Mouse (Mus musculus): ENCODE measurements around the gene Gcg. TPM values are rescaled to one million over a fixed set of nuclear protein-coding genes. Genes with fewer than 3 reads are reported as not detected.

Gcg gene
- polyA plus RNA-seq, 1 experiment = not detected

GRCm38 (mm10) chr2:62498821-62499220, 15.4 kb upstream of the Gcg start:
- Histone ChIP-seq H3K4me1 (ENCODE audit: control insufficient read depth, insufficient read depth, low read length) (no peaks in the 10 kb centered on the region), H3K27ac (ENCODE audit: insufficient read depth, low read length) (no peak overlapping the region), H3K4me3 (ENCODE audit: insufficient read depth, low read length) (no peak overlapping the region)
- TF ChIP-seq POLR2A (IDR thresholded peaks at IDR 0.05; ENCODE audit: low read depth, low read length) (no peak), CTCF (IDR thresholded peaks at IDR 0.05; ENCODE audit: borderline replicate concordance, insufficient read depth, low read length) (no peak)

- no peak for TF ChIP-seq POLR2A (IDR thresholded peaks at IDR 0.05; ENCODE audit: low read depth, low read length)
- H3K27ac ChIP-seq (ENCODE audit: insufficient read depth, low read length) = no peak overlapping the region
- no peaks in the 10 kb centered on the region for H3K4me1 ChIP-seq (ENCODE audit: control insufficient read depth, insufficient read depth, low read length)
- H3K4me3 ChIP-seq (ENCODE audit: insufficient read depth, low read length) = no peak overlapping the region
Measured at GRCm38 (mm10) chr2:62498086-62498485, 14.6 kb upstream of the Gcg start.

- H3K4me3 ChIP-seq (ENCODE audit: insufficient read depth, low read length) = no peak overlapping the region
- TF ChIP-seq POLR2A (IDR thresholded peaks at IDR 0.05; ENCODE audit: low read depth, low read length) (no peak), CTCF (IDR thresholded peaks at IDR 0.05; ENCODE audit: borderline replicate concordance, insufficient read depth, low read length) (no peak)
- no peak overlapping the region for H3K27ac ChIP-seq (ENCODE audit: insufficient read depth, low read length)
- no peaks in the 10 kb centered on the region for H3K4me1 ChIP-seq (ENCODE audit: control insufficient read depth, insufficient read depth, low read length)
Measured at GRCm38 (mm10) chr2:62497333-62498002, 14.0 kb upstream of the Gcg start.

GRCm38 (mm10) chr2:62495407-62495806, 12.0 kb upstream of the Gcg start:
- Histone ChIP-seq H3K27ac (ENCODE audit: insufficient read depth, low read length) (no peak overlapping the region), H3K4me1 (ENCODE audit: control insufficient read depth, insufficient read depth, low read length) (no peaks in the 10 kb centered on the region), H3K4me3 (ENCODE audit: insufficient read depth, low read length) (no peak overlapping the region)
- TF ChIP-seq POLR2A (IDR thresholded peaks at IDR 0.05; ENCODE audit: low read depth, low read length) = no peak
- no peak for TF ChIP-seq CTCF (IDR thresholded peaks at IDR 0.05; ENCODE audit: borderline replicate concordance, insufficient read depth, low read length)

GRCm38 (mm10) chr2:62489832-62490231, 6.4 kb upstream of the Gcg start:
- TF ChIP-seq POLR2A (IDR thresholded peaks at IDR 0.05; ENCODE audit: low read depth, low read length) (no peak), CTCF (IDR thresholded peaks at IDR 0.05; ENCODE audit: borderline replicate concordance, insufficient read depth, low read length) (no peak)

GRCm38 (mm10) chr2:62484906-62485305, 1.5 kb upstream of the Gcg start:
- peak; percentile 20; the same call in 1 of the 2 replicates for TF ChIP-seq CTCF (IDR thresholded peaks at IDR 0.05; ENCODE audit: borderline replicate concordance, insufficient read depth, low read length)
- TF ChIP-seq POLR2A (IDR thresholded peaks at IDR 0.05; ENCODE audit: low read depth, low read length) = no peak
- Histone ChIP-seq H3K27ac (ENCODE audit: insufficient read depth, low read length) (no peak overlapping the region), H3K4me3 (ENCODE audit: insufficient read depth, low read length) (no peak overlapping the region), H3K4me1 (ENCODE audit: control insufficient read depth, insufficient read depth, low read length) (no peaks in the 10 kb centered on the region)

More at GRCm38 (mm10) chr2:62489832-62490231, 6.4 kb upstream of the Gcg start:
- H3K27ac ChIP-seq (ENCODE audit: insufficient read depth, low read length) = no peak overlapping the region
- no peaks in the 10 kb centered on the region for H3K4me1 ChIP-seq (ENCODE audit: control insufficient read depth, insufficient read depth, low read length)
- H3K4me3 ChIP-seq (ENCODE audit: insufficient read depth, low read length) = no peak overlapping the region

- TF ChIP-seq POLR2A (IDR thresholded peaks at IDR 0.05; ENCODE audit: low read depth, low read length) = no peak
- no peak for TF ChIP-seq CTCF (IDR thresholded peaks at IDR 0.05; ENCODE audit: borderline replicate concordance, insufficient read depth, low read length)
- Histone ChIP-seq H3K27ac (ENCODE audit: insufficient read depth, low read length) (no peak overlapping the region), H3K4me1 (ENCODE audit: control insufficient read depth, insufficient read depth, low read length) (no peaks in the 10 kb centered on the region), H3K4me3 (ENCODE audit: insufficient read depth, low read length) (no peak overlapping the region)
Measured at GRCm38 (mm10) chr2:62480285-62481198, 2.9 kb downstream of the Gcg start.

GRCm38 (mm10) chr2:62469551-62469950, 13.9 kb downstream of the Gcg start:
- Histone ChIP-seq H3K27ac (ENCODE audit: insufficient read depth, low read length) (peak overlapping the region; percentile 82), H3K4me3 (ENCODE audit: insufficient read depth, low read length) (no peak overlapping the region), H3K4me1 (ENCODE audit: control insufficient read depth, insufficient read depth, low read length) (peaks cover 11% of the 10 kb centered on the region)
- TF ChIP-seq POLR2A (IDR thresholded peaks at IDR 0.05; ENCODE audit: low read depth, low read length) (no peak), CTCF (IDR thresholded peaks at IDR 0.05; ENCODE audit: borderline replicate concordance, insufficient read depth, low read length) (no peak)

GRCm38 (mm10) chr2:62463287-62463686, 20.2 kb downstream of the Gcg start:
- Histone ChIP-seq H3K27ac (ENCODE audit: insufficient read depth, low read length) (no peak overlapping the region), H3K4me3 (ENCODE audit: insufficient read depth, low read length) (no peak overlapping the region), H3K4me1 (ENCODE audit: control insufficient read depth, insufficient read depth, low read length) (no peaks in the 10 kb centered on the region)
- TF ChIP-seq POLR2A (IDR thresholded peaks at IDR 0.05; ENCODE audit: low read depth, low read length) (no peak), CTCF (IDR thresholded peaks at IDR 0.05; ENCODE audit: borderline replicate concordance, insufficient read depth, low read length) (no peak)

- no peak overlapping the region for H3K4me3 ChIP-seq (ENCODE audit: insufficient read depth, low read length)
- no peak for TF ChIP-seq CTCF (IDR thresholded peaks at IDR 0.05; ENCODE audit: borderline replicate concordance, insufficient read depth, low read length)
- TF ChIP-seq POLR2A (IDR thresholded peaks at IDR 0.05; ENCODE audit: low read depth, low read length) = no peak
- H3K4me1 ChIP-seq (ENCODE audit: control insufficient read depth, insufficient read depth, low read length) = no peaks in the 10 kb centered on the region
- H3K27ac ChIP-seq (ENCODE audit: insufficient read depth, low read length) = no peak overlapping the region
Measured at GRCm38 (mm10) chr2:62462174-62462573, 21.3 kb downstream of the Gcg start.
